Mouse (Mus musculus) frontal cortex, postnatal 25 days (tissue): ENCODE results near the gene Ube2g2.

Source experiments
- DNase-seq, 2 experiments: peaks; one replicate each; pipeline ENCODE4 v3.0.0; 2022; ENCODE audit warnings: low spot score in 2 of 2

Ube2g2 gene

DNA sequence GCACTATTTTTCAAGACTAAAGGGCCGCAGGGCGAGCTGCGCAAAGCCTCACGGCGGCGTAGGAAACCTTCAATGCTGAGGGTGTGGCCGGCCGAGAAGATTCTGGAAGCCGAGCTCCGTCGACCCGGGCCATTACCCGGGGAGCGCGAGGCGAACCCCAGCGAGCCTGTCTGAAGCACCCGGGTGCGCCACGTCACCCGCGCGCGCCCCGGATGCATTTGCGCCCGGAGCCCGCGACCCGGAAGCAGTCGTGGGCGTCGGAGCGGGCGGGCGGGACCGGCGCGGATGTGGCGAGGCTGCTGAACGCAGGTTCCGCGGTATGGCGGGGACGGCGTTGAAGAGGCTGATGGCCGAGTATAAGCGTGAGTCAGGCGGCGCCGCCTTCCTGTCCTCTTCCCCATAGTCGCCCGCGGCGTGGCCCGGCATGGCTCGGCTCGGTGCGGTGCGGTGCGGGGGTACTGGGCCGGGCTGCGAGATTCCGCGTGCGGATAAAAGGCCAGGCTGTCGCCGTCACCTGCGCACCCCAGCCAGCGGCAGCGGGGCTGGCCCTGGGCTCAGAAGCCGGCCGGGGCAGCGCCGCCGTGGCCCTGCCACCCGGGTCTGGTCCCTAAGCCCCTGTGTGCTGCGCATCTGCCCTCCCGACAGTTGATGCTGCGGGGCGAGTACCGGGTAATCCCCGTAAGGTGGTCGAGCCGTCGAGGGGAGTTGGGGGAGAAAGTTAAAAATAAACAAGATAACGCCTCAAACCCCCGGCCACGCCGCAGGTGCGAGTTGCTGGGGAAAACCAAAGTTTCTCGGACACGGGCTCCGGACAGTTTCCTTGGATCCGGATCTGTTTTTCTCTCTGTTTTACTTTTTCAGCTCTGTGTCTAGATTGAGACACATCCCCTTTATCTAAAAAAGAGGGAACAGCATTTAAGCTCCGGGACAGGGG lies at the start of gene Ube2g2:
TSS of gene Ube2g2 (plus strand) at position 221 of the 934 bp plus-strand sequence.
- peak; percentile 74 to 88 for DNase-seq

GRCm38 (mm10) chr10:77573162-77573561 lies 48.9 kb upstream of the Ube2g2 start:
- no peak for DNase-seq

DNA sequence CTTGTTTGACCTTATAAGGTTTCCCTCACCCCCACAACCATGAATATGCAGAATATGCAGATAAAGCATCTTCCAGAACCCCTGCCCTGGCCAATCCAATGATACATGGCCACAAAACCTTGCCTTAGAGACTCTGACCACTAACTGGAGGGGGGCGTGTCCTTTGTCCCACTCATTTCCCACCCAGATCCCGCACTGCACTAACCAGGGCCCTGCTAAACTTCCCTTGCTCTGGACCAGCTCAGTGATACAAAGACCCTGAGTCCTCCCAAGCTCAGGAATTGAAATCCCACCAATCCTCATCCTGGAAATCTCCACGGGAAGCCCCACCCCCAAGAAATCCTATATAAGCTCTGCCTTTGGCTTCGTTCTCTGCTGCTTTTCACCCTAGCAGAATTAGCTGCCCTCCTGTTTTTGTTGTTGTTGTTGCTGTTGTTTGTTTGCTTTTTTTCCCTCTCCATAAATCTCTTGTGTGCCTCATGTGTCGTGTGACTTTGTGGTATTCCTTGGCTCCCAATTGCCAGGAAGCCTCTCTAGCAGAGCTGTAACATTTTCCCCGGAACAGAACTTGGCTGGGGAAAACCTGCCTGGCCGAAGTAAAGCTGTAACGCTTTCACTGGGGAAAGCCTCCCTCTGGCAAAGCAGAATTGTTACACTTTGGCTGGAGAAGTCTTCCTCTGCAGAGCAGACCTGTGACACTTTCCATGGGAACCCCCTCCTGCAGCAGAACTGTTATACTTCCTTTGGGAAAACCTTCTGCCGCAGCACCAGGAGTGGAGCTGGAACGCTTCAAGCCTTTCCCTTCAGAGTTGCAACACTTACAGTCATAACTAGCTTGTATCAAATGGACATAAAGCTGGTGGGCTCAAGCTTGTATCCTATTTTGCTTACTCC lies 41.8 kb upstream of the Ube2g2 start:
- DNase-seq: no peak

GRCm38 (mm10) chr10:77581023-77581407 lies 41.1 kb upstream of the Ube2g2 start:
- DNase-seq: no peak

- peak; percentile 82 to 89 for DNase-seq
Measured at GRCm38 (mm10) chr10:77581408-77582284, 40.4 kb upstream of the Ube2g2 start, which contains the start of gene Pttg1ip. Gene Pttg1ip, plus strand, starts transcription at chr10:77581720.

DNA sequence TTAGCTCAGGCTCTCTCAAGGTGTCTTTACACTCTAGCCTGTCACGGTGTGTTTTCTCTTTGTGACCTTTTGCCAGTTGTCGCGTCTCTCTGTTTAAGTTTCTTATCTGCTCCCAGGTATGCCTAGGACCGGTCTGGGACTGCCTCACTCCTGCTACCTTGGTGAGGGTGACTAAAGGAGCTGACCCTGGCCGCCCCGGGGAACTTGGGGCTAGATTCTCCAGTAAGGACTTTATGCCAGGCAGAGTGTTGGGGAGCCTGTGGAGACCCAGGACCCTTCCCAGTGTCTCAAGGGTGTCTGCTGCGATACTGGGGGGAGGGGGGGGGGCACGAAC lies 39.8 kb upstream of the Ube2g2 start:
- DNase-seq: no peak

- no peak for DNase-seq
Measured at GRCm38 (mm10) chr10:77583795-77584422, 38.2 kb upstream of the Ube2g2 start.

- no peak for DNase-seq
Measured at GRCm38 (mm10) chr10:77586637-77587036, 35.4 kb upstream of the Ube2g2 start.

DNA sequence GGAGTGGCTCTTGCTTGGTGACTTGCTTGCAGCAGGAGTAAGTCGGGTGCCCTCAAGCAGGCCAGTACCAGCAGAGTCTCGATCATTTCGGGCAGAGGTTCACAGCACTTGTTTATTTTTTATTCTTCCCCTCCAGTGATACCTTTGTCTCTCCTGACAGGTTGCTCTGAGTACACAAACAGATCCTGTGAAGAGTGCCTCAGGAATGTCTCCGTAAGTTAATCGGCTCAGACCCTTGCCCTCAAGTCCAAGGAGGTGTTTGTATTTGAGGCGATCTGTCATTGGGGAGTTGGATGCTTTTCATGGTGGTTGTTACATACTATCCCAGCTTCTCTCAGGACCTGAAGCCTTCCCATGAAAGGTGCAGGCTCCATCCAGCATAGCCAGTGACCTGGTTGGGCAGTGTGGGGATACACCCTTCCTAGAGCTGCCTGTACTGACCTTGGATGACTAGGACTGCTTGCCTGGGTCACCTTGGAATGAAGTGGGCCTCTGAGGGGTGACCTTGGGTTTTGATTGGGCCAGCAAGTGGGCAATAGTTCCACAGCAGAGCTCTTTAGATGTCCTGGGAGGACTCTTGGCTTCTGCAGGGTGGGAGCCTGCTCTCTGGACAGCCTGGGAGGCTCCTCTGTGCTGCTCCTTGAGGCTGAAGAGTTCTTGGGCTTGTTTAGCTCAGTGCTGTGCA lies 34.8 kb upstream of the Ube2g2 start:
- DNase-seq: no peak

- no peak for DNase-seq
Measured at GRCm38 (mm10) chr10:77588036-77588435, 34.0 kb upstream of the Ube2g2 start.

- DNase-seq: no peak
Measured at GRCm38 (mm10) chr10:77589117-77589516, 33.0 kb upstream of the Ube2g2 start.

DNA sequence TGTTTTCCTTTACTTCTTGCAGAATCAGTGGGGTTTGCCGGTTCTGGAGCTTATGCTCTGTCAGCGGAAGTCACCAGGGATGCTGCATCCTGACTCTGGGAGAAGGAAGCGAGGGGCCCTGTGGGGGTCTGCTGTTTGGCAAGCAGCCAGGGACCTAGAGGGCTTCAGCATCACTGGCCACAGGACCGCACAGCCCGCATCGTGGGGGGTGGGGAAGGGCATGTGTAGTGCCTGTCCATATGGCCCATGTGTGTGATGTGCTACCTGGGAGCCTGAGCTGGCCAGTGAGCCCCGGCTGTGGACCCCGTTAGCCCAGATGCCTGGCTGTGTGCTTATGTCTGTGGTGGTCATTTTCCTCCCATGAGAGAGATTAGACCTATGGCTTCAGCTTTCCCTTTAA lies 32.3 kb upstream of the Ube2g2 start:
- DNase-seq: no peak

- DNase-seq: no peak
Measured at GRCm38 (mm10) chr10:77590812-77591211, 31.3 kb upstream of the Ube2g2 start.

- peak; percentile 38 to 56 for DNase-seq
Measured at GRCm38 (mm10) chr10:77591546-77591945, 30.5 kb upstream of the Ube2g2 start.

DNA sequence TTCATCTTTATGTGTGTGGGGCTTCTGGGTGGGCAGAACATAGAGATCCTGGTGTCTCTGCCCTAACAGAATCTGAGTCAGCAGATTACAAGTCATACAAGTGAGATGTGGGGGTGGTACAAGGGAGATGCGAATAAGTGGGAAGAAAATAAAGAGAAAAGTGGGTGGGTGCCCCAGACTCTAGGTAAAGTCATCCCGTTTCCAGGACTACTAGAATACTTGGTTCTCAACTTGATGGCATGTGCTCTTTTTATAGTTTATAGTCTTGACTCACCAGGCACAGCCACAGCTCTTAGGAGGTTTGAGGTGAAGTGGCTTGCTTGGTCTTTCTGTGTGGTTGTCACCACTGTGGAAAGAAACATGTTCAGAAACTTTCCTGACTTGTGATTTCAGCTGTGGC lies 26.0 kb upstream of the Ube2g2 start:
- no peak for DNase-seq

- DNase-seq: no peak
Measured at GRCm38 (mm10) chr10:77603021-77603420, 19.1 kb upstream of the Ube2g2 start.

DNA sequence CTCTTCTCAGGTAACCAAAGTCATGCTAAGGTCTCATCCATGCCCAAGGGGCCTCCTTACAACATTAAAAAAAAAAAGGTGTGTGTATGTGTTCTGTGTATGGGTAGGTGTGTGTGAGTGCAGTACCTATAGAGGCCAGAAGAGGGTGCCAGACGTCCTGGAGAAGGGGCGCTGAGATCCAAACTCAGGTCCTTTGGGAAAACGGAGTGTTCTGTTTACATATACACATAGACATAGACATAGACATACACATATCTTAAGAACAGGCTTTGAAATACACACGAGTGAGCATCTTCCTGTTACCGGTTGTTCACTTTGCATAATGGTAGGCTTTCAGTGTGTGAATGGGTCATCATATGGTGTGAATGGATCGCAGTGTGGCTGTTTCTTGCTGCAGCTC lies 18.0 kb upstream of the Ube2g2 start:
- DNase-seq: no peak

DNA sequence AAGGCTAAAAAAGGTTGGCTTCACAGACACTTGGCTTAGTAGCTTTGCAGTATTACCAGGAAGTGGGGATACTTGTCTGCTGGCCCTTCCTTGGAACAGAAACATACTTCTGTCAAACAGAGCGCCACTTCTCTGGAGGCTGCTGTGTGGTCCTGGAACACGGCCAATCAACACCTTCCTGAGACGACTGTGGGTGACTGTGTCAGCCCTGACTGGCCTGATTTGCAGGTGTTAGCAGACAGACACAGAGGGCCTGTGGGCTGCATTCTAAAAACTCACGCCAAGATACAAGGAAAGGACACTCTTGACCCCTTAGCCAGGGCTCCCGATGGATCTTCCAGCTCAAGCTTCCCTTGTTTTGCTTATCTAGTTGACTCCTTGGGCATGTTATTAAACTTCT lies 17.1 kb upstream of the Ube2g2 start:
- DNase-seq: no peak

GRCm38 (mm10) chr10:77605368-77605767 lies 16.7 kb upstream of the Ube2g2 start:
- DNase-seq: no peak
